Mouse (Mus musculus): ENCODE results near the gene Mcub.

DNA sequence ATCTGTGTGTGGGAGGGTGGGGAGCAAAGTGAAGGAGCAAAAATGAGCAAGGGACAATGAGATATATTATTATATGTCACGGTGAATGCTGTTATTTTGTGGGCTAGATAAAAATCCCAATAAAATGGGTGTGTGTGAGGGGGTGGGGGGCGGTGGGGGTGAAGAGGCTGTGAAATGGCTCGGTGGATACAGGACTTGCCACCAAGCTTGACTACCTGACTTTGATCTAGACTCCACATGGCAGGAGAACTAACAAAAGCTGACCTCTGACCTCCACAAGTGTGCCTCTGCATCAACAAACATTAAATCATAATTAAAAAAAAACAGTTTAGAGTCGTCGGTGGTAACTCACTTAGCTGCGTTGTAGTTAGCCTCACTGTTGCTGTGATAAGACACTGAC lies 9.5 kb upstream of the Mcub start:
- TF ChIP-seq MAFK (IDR thresholded peaks at IDR 0.05; ENCODE audit: insufficient read depth, low read depth, low read length) (no peak), HCFC1 (IDR thresholded peaks at IDR 0.05; ENCODE audit: borderline replicate concordance, insufficient read depth, low read length) (no peak), ZNF384 (IDR thresholded peaks at IDR 0.05; ENCODE audit: low read depth, low read length) (no peak)

Data from ES-E14 (cell line).